11 mouse cellular contexts compared by ENCODE assay signal in the genomic region with DNA sequence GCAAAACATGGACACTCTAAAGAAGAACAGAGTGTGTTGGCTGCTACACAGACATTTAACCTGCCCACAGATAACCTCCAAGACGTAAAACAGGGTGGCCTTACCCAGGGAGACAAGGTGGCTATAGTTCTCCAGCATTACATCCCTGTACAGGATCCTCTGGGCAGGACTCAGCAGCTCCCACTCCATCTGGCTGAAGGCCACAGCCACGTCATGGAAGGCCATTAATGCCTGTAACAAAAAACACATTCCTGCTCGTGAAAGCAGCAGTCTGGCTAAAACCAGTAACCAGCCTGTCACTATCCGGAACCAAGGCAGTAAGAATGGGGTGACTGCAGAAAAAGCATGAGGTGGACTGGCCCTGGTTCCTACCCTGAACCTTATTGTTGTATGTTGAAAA. TPM values are rescaled to one million over a fixed set of nuclear protein-coding genes. Genes with fewer than 3 reads are reported as not detected.
DNase-seq lines count a peak whose midpoint lies in the region; ATAC-seq and TF ChIP-seq lines count a peak whose summit lies in the region.
"Had no signal": no experiment of that assay in that cellular context is flagged by ENCODE, and none has a peak within 500 bp of the region (broad histone marks: within the 10 kb centered on the region; RNA-seq: fewer than 3 reads in every experiment).

No protein-coding gene starts in this region.

- peaks cover 44% of the 10 kb centered on the region for H3K36me3 ChIP-seq in limb, embryonic 12.5 days
- H3K36me3 ChIP-seq in liver, embryonic 12.5 days, result peaks cover 47% of the 10 kb centered on the region

- DNase-seq in gastrocnemius, postnatal 14 days, result peak; percentile 34
- no peak for DNase-seq in gastrocnemius, adult 2 months
- peak; percentile 44 to 77 for DNase-seq in urinary bladder, postnatal 4 days (ENCODE audit: low spot score in 2 of 2)
- no peak for DNase-seq in urinary bladder, postnatal 10 days (ENCODE audit: low spot score)
- peak; percentile 67 for DNase-seq in testis, postnatal 10 days (ENCODE audit: low spot score)

- H3K27me3 ChIP-seq in limb, embryonic 12.5 days, result no peaks in the 10 kb centered on the region
- no peaks in the 10 kb centered on the region for H3K27me3 ChIP-seq in liver, embryonic 12.5 days (replicated peaks)
- H3K27me3 ChIP-seq: CH12.LX; midbrain, embryonic 12.5 days had no signal

- TF ChIP-seq CTCF in gastrocnemius, adult 2 months (IDR thresholded peaks at IDR 0.05), result no peak

- WGBS in limb, embryonic 12.5 days, result 31% methylated on average over 4 of the region's 4 CpGs
- 70% methylated on average over 4 of the region's 4 CpGs for WGBS in liver, embryonic 12.5 days (ENCODE audit: insufficient replicate concordance)

- no peak overlapping the region for H3K27ac ChIP-seq in gastrocnemius, adult 2 months
- peak overlapping the region; percentile 66; the same call in 1 of the 2 replicates for H3K27ac ChIP-seq in limb, embryonic 12.5 days
- no peak overlapping the region for H3K27ac ChIP-seq in liver, embryonic 12.5 days
- H3K27ac ChIP-seq: midbrain, embryonic 12.5 days had no signal

- H3K4me1 ChIP-seq in limb, embryonic 12.5 days (replicated peaks), result peaks cover 14% of the 10 kb centered on the region
- no peaks in the 10 kb centered on the region for H3K4me1 ChIP-seq in liver, embryonic 12.5 days

- no peak for ATAC-seq in limb, embryonic 12.5 days (ENCODE audit: insufficient number of reproducible peaks, insufficient read depth, low FRiP score, low TSS enrichment, low read depth)
- no peak for ATAC-seq in megakaryocyte, adult 5-6 weeks (ENCODE audit: poor library complexity, severe bottlenecking)
- no peak for ATAC-seq in liver, embryonic 12.5 days

- H3K9me3 ChIP-seq in limb, embryonic 12.5 days, result 0 out of 2 replicates have a peak, but pooled peaks cover 6% of the 10 kb centered on the region
- peaks cover 7% of the 10 kb centered on the region; the same call in 1 of the 2 replicates for H3K9me3 ChIP-seq in liver, embryonic 12.5 days (replicated peaks)

- H3K4me2 ChIP-seq in limb, embryonic 12.5 days, result no peak overlapping the region
- H3K4me2 ChIP-seq in liver, embryonic 12.5 days, result no peak overlapping the region

- intact Hi-C loops in gastrocnemius, postnatal 14 days (cut with DNase I; ENCODE audit: low total_unique reads), result no loop called here
- intact Hi-C loops in gastrocnemius, adult 2 months (cut with DNase I), result no loop called here

- H3K9ac ChIP-seq in limb, embryonic 12.5 days (replicated peaks), result no peak overlapping the region
- no peak overlapping the region for H3K9ac ChIP-seq in liver, embryonic 12.5 days
- H3K9ac ChIP-seq: midbrain, embryonic 12.5 days had no signal

- H3K4me3 ChIP-seq in gastrocnemius, adult 2 months, result no peak overlapping the region
- H3K4me3 ChIP-seq in limb, embryonic 12.5 days (replicated peaks), result no peak overlapping the region
- no peak overlapping the region for H3K4me3 ChIP-seq in liver, embryonic 12.5 days

RNA-seq across cellular contexts. Expression of a gene that starts 14.6 kb away (rescaled TPM):
- total RNA-seq in gastrocnemius, postnatal 14 days (2021), result 1 to 10 TPM; 2.5 to 2.8 TPM
- 1 to 10 TPM; 3.6 to 3.7 TPM for total RNA-seq in gastrocnemius, adult 2 months (2021)
- 4.4 and 5.9 TPM in 2 replicates for polyA plus RNA-seq in limb, embryonic 12.5 days (2016; fragmentation: Nextera tagmentation; extraction: Ambion mirVana)
- total RNA-seq in megakaryocyte, adult 5-6 weeks (2015), result 8.1 and 10.7 TPM in 2 replicates
- total RNA-seq in megakaryocyte, adult 5-6 weeks (2017), result 10.0 and 11.1 TPM in 2 replicates
- 1.6 and 2.5 TPM in 2 replicates for polyA plus RNA-seq in liver, embryonic 12.5 days (2016; fragmentation: Nextera tagmentation; extraction: Ambion mirVana)

RNA-seq across cellular contexts. Expression of a gene that starts 14.7 kb away (rescaled TPM):
- total RNA-seq in gastrocnemius, postnatal 14 days (2021), result not detected
- total RNA-seq in gastrocnemius, adult 2 months (2021), result under 1 TPM in 1 of 2 experiments, not detected in 1; 0.31 TPM
- 2.9 and 3.9 TPM in 2 replicates for polyA plus RNA-seq in limb, embryonic 12.5 days (2016; fragmentation: Nextera tagmentation; extraction: Ambion mirVana)
- total RNA-seq in megakaryocyte, adult 5-6 weeks (2015), result not detected in 2 replicates
- total RNA-seq in megakaryocyte, adult 5-6 weeks (2017), result not detected in 2 replicates
- 0.32 and 0.35 TPM in 2 replicates for polyA plus RNA-seq in liver, embryonic 12.5 days (2016; fragmentation: Nextera tagmentation; extraction: Ambion mirVana)
- polyA plus RNA-seq: spleen, adult 2 months had no signal

Comparison
In these comparisons a context has a peak if more than half of its experiments do, and no peak if none do; other contexts are left out.
1. DNase-seq: peak in gastrocnemius, postnatal 14 days (single experiment), urinary bladder, postnatal 4 days (2 of 2) and testis, postnatal 10 days (single experiment); none in gastrocnemius, adult 2 months (single experiment) and urinary bladder, postnatal 10 days (single experiment).